Mouse (Mus musculus) liver, embryonic 14.5 days (tissue): Measurements from ENCODE around the gene Iqgap2. TPM values are rescaled to one million over a fixed set of nuclear protein-coding genes. Genes with fewer than 3 reads are reported as not detected.

Experiments
- ATAC-seq: fragments of 200-750 bp; cut with Nextera tagmentation; 2 replicates; pipeline ENCODE4 v1.8.0; 2017; ENCODE audit warnings: moderate number of reproducible peaks, mild to moderate bottlenecking, moderate library complexity; ENCODE audit not compliant: insufficient read depth
- DNase-seq, 3 experiments: peaks; one replicate each; pipeline ENCODE4 v3.0.0-alpha.2; 2012 to 2013; ENCODE audit warnings: low read depth in 3 of 3, low spot score in 3 of 3
- H3K27ac ChIP-seq: fragments of 300-500 bp; sonication (generic); 2 replicates; pipeline ENCODE4 v1.5.1; 2014; ENCODE audit warnings: moderate library complexity, mild to moderate bottlenecking, control low read depth, inconsistent platforms
- H3K27me3 ChIP-seq: fragments of 300-500 bp; sonication (generic); 2 replicates; pipeline ENCODE4 v1.6.1; 2014; ENCODE audit warnings: mild to moderate bottlenecking, low read length, moderate library complexity; ENCODE audit not compliant: control insufficient read depth, insufficient read depth
- H3K36me3 ChIP-seq: fragments of 300-500 bp; sonication (generic); replicated peaks from 2 replicates; pipeline ENCODE4 v1.6.1; 2014; ENCODE audit warnings: low read depth; ENCODE audit not compliant: control insufficient read depth, insufficient read depth
- H3K4me1 ChIP-seq, 2 experiments: fragments of 200-500 bp in 1 of 2; fragments of 300-500 bp in 1 of 2; sonication (generic) in 1 of 2; replicated peaks; 2 replicates each; pipeline ENCODE4 v1.6.1; 2012 to 2014; ENCODE audit warnings: antibody characterized with exemption in 1 of 2, inconsistent platforms in 1 of 2, low read length in 1 of 2; ENCODE audit not compliant: control insufficient read depth in 2 of 2, insufficient read depth in 2 of 2
- H3K4me2 ChIP-seq: fragments of 300-500 bp; sonication (generic); 2 replicates; pipeline ENCODE4 v1.6.1; 2014; ENCODE audit warnings: low read depth, mild to moderate bottlenecking, control low read depth, moderate library complexity
- H3K4me3 ChIP-seq, 2 experiments: fragments of 200-500 bp in 1 of 2; fragments of 300-500 bp in 1 of 2; sonication (generic) in 1 of 2; 2 replicates each; pipeline ENCODE4 v1.5.1; 2012 to 2014; ENCODE audit warnings: low read depth in 2 of 2, low read length in 2 of 2, mild to moderate bottlenecking in 2 of 2, control low read depth in 1 of 2, inconsistent platforms in 1 of 2, moderate library complexity in 1 of 2; ENCODE audit not compliant: insufficient read depth in 1 of 2
- H3K9ac ChIP-seq: fragments of 300-500 bp; sonication (generic); replicated peaks from 2 replicates; pipeline ENCODE4 v1.6.1; 2014; ENCODE audit warnings: mild to moderate bottlenecking, control low read depth, moderate library complexity
- H3K9me3 ChIP-seq: fragments of 300-500 bp; sonication (generic); 2 replicates; pipeline ENCODE4 v1.6.1; 2016; ENCODE audit warnings: low read length, mixed read lengths; ENCODE audit not compliant: control insufficient read depth
- CTCF ChIP-seq: IDR thresholded peaks from 2 replicates; pipeline ENCODE4 v1.5.1; 2016; ENCODE audit warnings: antibody characterized with exemption, low read depth, control low read depth
- EP300 ChIP-seq: IDR thresholded peaks from 2 replicates; pipeline ENCODE4 v1.6.1; 2016; ENCODE audit warnings: antibody characterized with exemption, low read depth
- WGBS: fragments of 180-500 bp; shearing (Covaris S2); extraction: QIAGEN DNeasy Blood & Tissue Kit; methylation state at CpG from one replicate; pipeline ENCODE4 v1.1.7; 2014; ENCODE audit not compliant: insufficient replicate concordance; 5-methylcytosine and 5-hydroxymethylcytosine counted together
- polyA plus RNA-seq, 2 experiments: library from polyadenylated mRNA; depleted of rRNA in 1 of 2; stranded (reverse) in 1 of 2; unstranded in 1 of 2; fragments of >200 nt; fragmentation: Nextera tagmentation in 1 of 2; extraction: Ambion mirVana in 1 of 2; gene quantifications; 2 replicates each; pipeline versions ENCODE4 v1.2.1 to v1.2.3; 2012 to 2014

Iqgap2 gene
- polyA plus RNA-seq, 2 experiments: 10.8 to 11.8 TPM

- Histone ChIP-seq H3K27ac (no peak overlapping the region), H3K4me3 (no peak overlapping the region), H3K9me3 (no peaks in the 10 kb centered on the region), H3K4me2 (no peak overlapping the region), H3K4me1 (peaks cover 13 to 26% of the 10 kb centered on the region in 2 experiments), H3K27me3 (no peaks in the 10 kb centered on the region), H3K36me3 (peaks cover 30% of the 10 kb centered on the region), H3K9ac (no peak overlapping the region)
- TF ChIP-seq CTCF (no peak), EP300 (no peak)
- ATAC-seq: no peak
- 87% methylated on average over 8 of the region's 8 CpGs for WGBS
- DNase-seq: no peak
Observed at GRCm38 (mm10) chr13:95607019-95607418, 284.7 kb downstream of the Iqgap2 start.

- Histone ChIP-seq H3K27me3 (no peaks in the 10 kb centered on the region), H3K9ac (no peak overlapping the region), H3K36me3 (peaks cover 34% of the 10 kb centered on the region), H3K9me3 (no peaks in the 10 kb centered on the region), H3K4me1 (peaks cover 0 to 4% of the 10 kb centered on the region in 2 experiments; a peak in 3 of 4 replicates), H3K4me3 (no peak overlapping the region), H3K27ac (no peak overlapping the region), H3K4me2 (no peak overlapping the region)
- 93% methylated on average over 25 of the region's 25 CpGs for WGBS
- no peak for DNase-seq
- ATAC-seq: no peak
- no peak for TF ChIP-seq EP300
- TF ChIP-seq CTCF: no peak
Observed at GRCm38 (mm10) chr13:95604288-95604687, 287.4 kb downstream of the Iqgap2 start.

GRCm38 (mm10) chr13:95599833-95600359 is 291.8 kb downstream of the Iqgap2 start:
- no peak for DNase-seq
- Histone ChIP-seq H3K36me3 (peaks cover 31% of the 10 kb centered on the region), H3K4me2 (no peak overlapping the region), H3K27ac (no peak overlapping the region), H3K9me3 (no peaks in the 10 kb centered on the region), H3K4me3 (no peak overlapping the region), H3K4me1 (no peaks in the 10 kb centered on the region; a peak in 1 of 4 replicates), H3K27me3 (no peaks in the 10 kb centered on the region), H3K9ac (no peak overlapping the region)
- 43% methylated on average over 3 of the region's 3 CpGs for WGBS
- TF ChIP-seq CTCF (no peak), EP300 (no peak)
- no peak for ATAC-seq

- peaks cover 18% of the 10 kb centered on the region for H3K36me3 ChIP-seq
- no peaks in the 10 kb centered on the region for H3K27me3 ChIP-seq
- ATAC-seq (no peak), DNase-seq (no peak)
- no peak for TF ChIP-seq EP300
- TF ChIP-seq CTCF: no peak
- no peaks in the 10 kb centered on the region for H3K9me3 ChIP-seq
- WGBS: 80% methylated on average over 18 of the region's 18 CpGs
- no peaks in the 10 kb centered on the region; a peak in 1 of 4 replicates for H3K4me1 ChIP-seq
- H3K9ac ChIP-seq: no peak overlapping the region
- no peak overlapping the region for H3K27ac ChIP-seq
- no peak overlapping the region for H3K4me2 ChIP-seq
- no peak overlapping the region for H3K4me3 ChIP-seq
Observed at GRCm38 (mm10) chr13:95598232-95598920, 293.3 kb downstream of the Iqgap2 start.

- H3K4me2 ChIP-seq: no peak overlapping the region
- no peaks in the 10 kb centered on the region; a peak in 1 of 4 replicates for H3K4me1 ChIP-seq
- H3K9me3 ChIP-seq: no peaks in the 10 kb centered on the region
- DNase-seq (no peak), ATAC-seq (no peak)
- WGBS: 81% methylated on average over 10 of the region's 10 CpGs
- TF ChIP-seq CTCF (no peak), EP300 (no peak)
- H3K27me3 ChIP-seq: no peaks in the 10 kb centered on the region; the same call in 1 of the 2 replicates
- H3K9ac ChIP-seq: no peak overlapping the region
- peaks cover 12% of the 10 kb centered on the region for H3K36me3 ChIP-seq
- H3K4me3 ChIP-seq: no peak overlapping the region
- no peak overlapping the region for H3K27ac ChIP-seq
Observed at GRCm38 (mm10) chr13:95597578-95597977, 294.1 kb downstream of the Iqgap2 start.
